Mouse (Mus musculus): ENCODE results near the gene Kif28. TPM values are rescaled to one million over a fixed set of nuclear protein-coding genes. Genes with fewer than 3 reads are reported as not detected.
A peak's percentile ranks its signal among the peaks of the same experiment; 100 is the strongest.

Gene Kif28
- polyA plus RNA-seq, 1 experiment from 2014 or later: not detected

- Histone ChIP-seq H3K9ac (replicated peaks; ENCODE audit: low read length) (no peak overlapping the region), H3K4me2 (ENCODE audit: low read length) (no peak overlapping the region), H3K4me3 (replicated peaks; ENCODE audit: low read depth, low read length) (no peak overlapping the region), H3K36me3 (ENCODE audit: control insufficient read depth, insufficient read depth, low read length) (peaks cover 72% of the 10 kb centered on the region), H3K4me1 (ENCODE audit: control insufficient read depth, insufficient read depth, low read length) (no peaks in the 10 kb centered on the region), H3K9me3 (ENCODE audit: control insufficient read depth, low read length) (no peaks in the 10 kb centered on the region), H3K27me3 (ENCODE audit: control insufficient read depth, insufficient read depth, low read length) (no peaks in the 10 kb centered on the region), H3K27ac (replicated peaks; ENCODE audit: low read depth, low read length) (no peak overlapping the region)
- 97% methylated on average over 11 of the region's 11 CpGs for WGBS
- ATAC-seq (ENCODE audit: low FRiP score, low TSS enrichment) (no peak), DNase-seq (no peak)
These were observed 7.2 kb upstream of the Kif28 start for GRCm38 (mm10) chr1:179752276-179752675.

- no peak for ATAC-seq (ENCODE audit: low FRiP score, low TSS enrichment)
- Histone ChIP-seq H3K36me3 (ENCODE audit: control insufficient read depth, insufficient read depth, low read length) (peaks cover 46% of the 10 kb centered on the region), H3K4me2 (ENCODE audit: low read length) (no peak overlapping the region), H3K9me3 (ENCODE audit: control insufficient read depth, low read length) (no peaks in the 10 kb centered on the region), H3K27me3 (ENCODE audit: control insufficient read depth, insufficient read depth, low read length) (no peaks in the 10 kb centered on the region), H3K4me3 (replicated peaks; ENCODE audit: low read depth, low read length) (no peak overlapping the region), H3K9ac (replicated peaks; ENCODE audit: low read length) (no peak overlapping the region), H3K4me1 (ENCODE audit: control insufficient read depth, insufficient read depth, low read length) (no peaks in the 10 kb centered on the region), H3K27ac (replicated peaks; ENCODE audit: low read depth, low read length) (no peak overlapping the region)
- no peak for DNase-seq
- 86% methylated on average over 4 of the region's 4 CpGs for WGBS
These were observed 1.4 kb downstream of the Kif28 start for GRCm38 (mm10) chr1:179743593-179744193.

DNA sequence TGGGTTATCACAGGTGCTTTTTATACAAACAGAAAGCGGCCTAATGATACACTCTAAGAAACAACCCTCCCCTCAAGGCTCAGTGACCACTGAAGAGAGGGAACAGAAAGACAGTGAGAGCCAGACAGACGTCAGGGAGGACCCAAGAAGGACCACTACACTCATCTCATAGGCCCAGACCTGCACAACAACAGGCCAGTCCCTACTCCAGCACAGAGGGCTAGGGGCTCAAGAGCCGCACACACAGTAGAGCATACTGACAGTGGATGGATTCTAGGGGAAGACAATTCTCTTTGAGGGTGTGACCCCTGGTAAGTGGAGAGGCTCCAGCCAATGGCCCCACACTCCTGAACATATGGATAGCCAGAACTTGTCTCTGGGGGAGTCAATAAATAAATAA is 8.6 kb downstream of the Kif28 start:
- DNase-seq (no peak), ATAC-seq (ENCODE audit: low FRiP score, low TSS enrichment) (no peak)
- no peak overlapping the region for H3K27ac ChIP-seq (replicated peaks; ENCODE audit: low read depth, low read length)
- no peak overlapping the region for H3K4me2 ChIP-seq (ENCODE audit: low read length)
- H3K36me3 ChIP-seq (ENCODE audit: control insufficient read depth, insufficient read depth, low read length): no peaks in the 10 kb centered on the region
- H3K4me3 ChIP-seq (replicated peaks; ENCODE audit: low read depth, low read length): no peak overlapping the region
- H3K4me1 ChIP-seq (ENCODE audit: control insufficient read depth, insufficient read depth, low read length): no peaks in the 10 kb centered on the region
- no peaks in the 10 kb centered on the region for H3K9me3 ChIP-seq (ENCODE audit: control insufficient read depth, low read length)
- WGBS: 86% methylated on average over 3 of the region's 3 CpGs
- H3K9ac ChIP-seq (replicated peaks; ENCODE audit: low read length): no peak overlapping the region
- H3K27me3 ChIP-seq (ENCODE audit: control insufficient read depth, insufficient read depth, low read length): no peaks in the 10 kb centered on the region

DNA sequence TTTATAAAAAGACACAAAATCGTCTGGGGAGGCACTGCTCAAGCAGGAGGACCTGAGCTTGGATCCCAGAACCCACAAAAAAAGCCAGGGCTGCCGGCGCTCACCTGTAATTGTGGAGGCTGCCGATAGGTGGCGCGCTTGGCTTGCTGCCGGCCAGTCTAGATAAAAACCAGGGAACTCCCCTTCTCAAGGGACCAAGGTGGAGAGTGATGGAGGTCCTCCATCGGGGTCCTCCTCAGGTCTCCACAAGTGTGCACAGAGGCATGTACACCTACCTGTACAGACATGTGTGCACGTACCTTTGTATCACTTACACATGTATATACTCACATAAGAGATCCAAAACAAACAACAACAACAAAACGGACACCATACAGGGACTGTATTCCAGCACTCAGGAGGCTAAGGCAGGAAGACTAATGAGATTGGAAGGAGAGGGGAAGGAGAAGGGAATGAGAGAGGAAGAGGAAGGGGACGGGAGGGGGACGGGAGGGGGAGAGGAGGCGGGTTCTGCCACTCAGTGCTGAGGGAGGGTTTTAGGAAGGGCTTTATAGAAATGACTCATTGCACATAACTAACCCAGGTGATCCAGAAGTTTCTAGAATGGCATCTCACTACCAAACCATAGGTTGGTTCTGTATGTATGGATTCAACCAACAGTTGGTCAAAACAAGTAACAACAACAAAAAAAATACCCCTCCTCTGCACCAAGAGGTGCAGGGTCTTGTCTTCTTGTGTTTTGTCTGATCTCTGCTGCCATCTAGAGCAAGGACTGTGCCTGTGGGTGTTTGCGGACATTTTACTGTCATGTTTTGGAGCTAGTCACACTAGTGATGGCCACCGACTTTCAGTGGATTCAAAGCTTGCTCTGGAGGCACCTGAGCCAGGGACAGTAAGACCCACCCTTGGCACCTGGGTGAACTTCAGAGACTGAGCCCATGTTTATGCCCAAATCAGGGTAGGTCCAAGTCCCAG is 10.3 kb downstream of the Kif28 start:
- no peak overlapping the region for H3K4me3 ChIP-seq (replicated peaks; ENCODE audit: low read depth, low read length)
- H3K4me1 ChIP-seq (ENCODE audit: control insufficient read depth, insufficient read depth, low read length): no peaks in the 10 kb centered on the region
- no peaks in the 10 kb centered on the region for H3K36me3 ChIP-seq (ENCODE audit: control insufficient read depth, insufficient read depth, low read length)
- no peaks in the 10 kb centered on the region for H3K27me3 ChIP-seq (ENCODE audit: control insufficient read depth, insufficient read depth, low read length)
- DNase-seq: peak; percentile 37
- no peak for ATAC-seq (ENCODE audit: low FRiP score, low TSS enrichment)
- no peaks in the 10 kb centered on the region for H3K9me3 ChIP-seq (ENCODE audit: control insufficient read depth, low read length)
- H3K4me2 ChIP-seq (ENCODE audit: low read length): no peak overlapping the region
- H3K27ac ChIP-seq (replicated peaks; ENCODE audit: low read depth, low read length): no peak overlapping the region
- H3K9ac ChIP-seq (replicated peaks; ENCODE audit: low read length): no peak overlapping the region
- 39% methylated on average over 15 of the region's 15 CpGs for WGBS

DNA sequence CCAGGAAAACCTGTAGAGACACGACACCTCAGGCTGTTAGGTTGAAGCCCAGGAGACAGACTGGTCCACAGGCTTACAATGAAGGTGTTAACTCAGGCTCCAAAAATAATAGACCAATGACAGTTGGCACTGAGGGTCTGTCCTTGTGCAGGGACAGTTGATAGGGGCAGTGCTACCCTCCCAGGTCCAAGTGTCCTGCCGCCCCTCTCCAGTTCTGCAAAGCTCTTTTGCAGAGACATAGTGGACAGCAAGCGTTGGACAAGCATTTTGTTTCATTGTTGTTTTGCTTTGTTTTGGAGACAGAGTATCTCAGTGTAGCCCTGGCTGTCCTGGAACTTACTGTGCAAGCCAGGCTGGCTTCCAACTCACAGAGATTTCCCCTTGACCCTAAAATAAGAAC is 13.7 kb downstream of the Kif28 start:
- WGBS: 90% methylated on average over 3 of the region's 3 CpGs
- Histone ChIP-seq H3K4me2 (ENCODE audit: low read length) (no peak overlapping the region), H3K9me3 (ENCODE audit: control insufficient read depth, low read length) (no peaks in the 10 kb centered on the region), H3K4me1 (ENCODE audit: control insufficient read depth, insufficient read depth, low read length) (no peaks in the 10 kb centered on the region), H3K27me3 (ENCODE audit: control insufficient read depth, insufficient read depth, low read length) (no peaks in the 10 kb centered on the region), H3K27ac (replicated peaks; ENCODE audit: low read depth, low read length) (no peak overlapping the region), H3K4me3 (replicated peaks; ENCODE audit: low read depth, low read length) (no peak overlapping the region), H3K36me3 (ENCODE audit: control insufficient read depth, insufficient read depth, low read length) (no peaks in the 10 kb centered on the region), H3K9ac (replicated peaks; ENCODE audit: low read length) (no peak overlapping the region)
- DNase-seq (no peak), ATAC-seq (ENCODE audit: low FRiP score, low TSS enrichment) (no peak)

DNA sequence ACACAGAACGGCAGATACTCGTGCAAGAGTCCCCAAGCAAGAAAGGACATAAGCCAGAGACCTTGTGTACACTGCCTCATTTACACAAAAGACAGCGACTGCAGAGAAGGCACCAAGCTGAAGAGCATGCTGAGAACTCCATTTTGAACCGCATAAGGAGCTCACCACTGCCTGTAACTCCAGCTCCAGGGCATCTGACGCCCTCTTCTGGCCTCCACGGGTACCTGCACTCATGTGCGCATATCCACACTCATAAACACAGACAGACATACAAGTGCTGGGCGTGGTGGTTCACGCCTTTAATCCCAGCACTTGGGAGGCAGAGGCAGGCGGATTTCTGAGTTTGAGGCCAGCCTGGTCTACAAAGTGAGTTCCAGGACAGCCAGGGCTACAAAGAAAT is 16.4 kb downstream of the Kif28 start:
- no peaks in the 10 kb centered on the region for H3K4me1 ChIP-seq (ENCODE audit: control insufficient read depth, insufficient read depth, low read length)
- H3K9me3 ChIP-seq (ENCODE audit: control insufficient read depth, low read length): no peaks in the 10 kb centered on the region
- 90% methylated on average over 10 of the region's 10 CpGs for WGBS
- no peak overlapping the region for H3K4me3 ChIP-seq (replicated peaks; ENCODE audit: low read depth, low read length)
- no peaks in the 10 kb centered on the region for H3K36me3 ChIP-seq (ENCODE audit: control insufficient read depth, insufficient read depth, low read length)
- no peaks in the 10 kb centered on the region for H3K27me3 ChIP-seq (ENCODE audit: control insufficient read depth, insufficient read depth, low read length)
- H3K27ac ChIP-seq (replicated peaks; ENCODE audit: low read depth, low read length): no peak overlapping the region
- H3K9ac ChIP-seq (replicated peaks; ENCODE audit: low read length): no peak overlapping the region
- ATAC-seq (ENCODE audit: low FRiP score, low TSS enrichment) (no peak), DNase-seq (no peak)
- H3K4me2 ChIP-seq (ENCODE audit: low read length): no peak overlapping the region

DNA sequence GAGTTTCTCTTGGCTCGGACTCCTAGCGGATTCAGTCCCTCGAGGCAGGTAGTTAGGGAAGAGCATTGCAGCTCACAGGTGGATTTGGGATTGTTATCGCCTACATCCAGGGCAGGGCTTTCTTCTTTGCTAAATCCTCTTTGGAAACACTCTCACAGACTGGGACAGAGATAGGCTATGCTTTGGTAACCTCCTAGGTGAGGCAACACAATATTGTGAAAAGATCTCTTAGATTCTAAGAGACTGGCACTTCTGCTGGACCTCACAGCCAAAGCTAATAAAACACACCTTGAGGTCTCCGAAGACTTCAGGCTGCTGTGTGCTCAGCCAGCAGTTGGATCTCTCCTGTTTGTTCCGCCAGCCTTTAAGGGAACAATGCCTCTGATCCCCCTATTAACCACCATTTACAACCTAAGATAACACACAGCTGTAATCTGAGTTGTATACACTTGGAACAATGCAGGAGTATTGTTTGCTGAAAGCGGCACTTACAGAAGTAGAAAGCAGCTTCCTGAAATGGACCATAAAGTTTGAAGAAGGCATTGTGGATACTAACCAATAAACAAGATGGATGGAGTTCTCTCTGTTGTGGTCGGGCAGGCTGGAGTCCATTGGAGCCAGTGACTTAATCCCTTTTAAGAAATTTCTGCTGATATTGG is 22.1 kb downstream of the Kif28 start:
- 74% methylated on average over 8 of the region's 8 CpGs for WGBS

GRCm38 (mm10) chr1:179715786-179716185 is 29.3 kb downstream of the Kif28 start:
- Histone ChIP-seq H3K9me3 (ENCODE audit: control insufficient read depth, low read length) (no peaks in the 10 kb centered on the region), H3K4me1 (ENCODE audit: control insufficient read depth, insufficient read depth, low read length) (no peaks in the 10 kb centered on the region), H3K27me3 (ENCODE audit: control insufficient read depth, insufficient read depth, low read length) (no peaks in the 10 kb centered on the region), H3K4me3 (replicated peaks; ENCODE audit: low read depth, low read length) (no peak overlapping the region), H3K9ac (replicated peaks; ENCODE audit: low read length) (no peak overlapping the region), H3K36me3 (ENCODE audit: control insufficient read depth, insufficient read depth, low read length) (no peaks in the 10 kb centered on the region), H3K4me2 (ENCODE audit: low read length) (no peak overlapping the region), H3K27ac (replicated peaks; ENCODE audit: low read depth, low read length) (no peak overlapping the region)
- no peak for DNase-seq
- WGBS: 93% methylated on average over 4 of the region's 4 CpGs
- ATAC-seq (ENCODE audit: low FRiP score, low TSS enrichment): no peak

More for the DNA sequence above, 22.1 kb downstream of the Kif28 start:
- Histone ChIP-seq H3K9ac (replicated peaks; ENCODE audit: low read length) (no peak overlapping the region), H3K27me3 (ENCODE audit: control insufficient read depth, insufficient read depth, low read length) (no peaks in the 10 kb centered on the region), H3K36me3 (ENCODE audit: control insufficient read depth, insufficient read depth, low read length) (no peaks in the 10 kb centered on the region), H3K9me3 (ENCODE audit: control insufficient read depth, low read length) (no peaks in the 10 kb centered on the region), H3K4me3 (replicated peaks; ENCODE audit: low read depth, low read length) (no peak overlapping the region), H3K4me1 (ENCODE audit: control insufficient read depth, insufficient read depth, low read length) (no peaks in the 10 kb centered on the region), H3K27ac (replicated peaks; ENCODE audit: low read depth, low read length) (no peak overlapping the region), H3K4me2 (ENCODE audit: low read length) (no peak overlapping the region)
- DNase-seq (no peak), ATAC-seq (ENCODE audit: low FRiP score, low TSS enrichment) (no peak)
